Mouse (Mus musculus): ENCODE measurements around the gene Ttll7. TPM values are rescaled to one million over a fixed set of nuclear protein-coding genes. Genes with fewer than 3 reads are reported as not detected.

Gene Ttll7
- 6.6 and 7.0 TPM in 2 replicates for polyA plus RNA-seq (2015; fragmentation: Nextera tagmentation; extraction: Ambion mirVana)

GRCm38 (mm10) chr3:146851966-146852891 is at the start of gene Ttll7:
Gene Ttll7 (plus strand): TSS chr3:146852367.
- Histone ChIP-seq H3K4me3 (replicated peaks) (peak within 1 kb of the TSS; percentile 82), H3K9me3 (no peaks in the 10 kb centered on the region), H3K27me3 (no peaks in the 10 kb centered on the region), H3K4me2 (replicated peaks) (peak within 1 kb of the TSS; percentile 75), H3K36me3 (no peaks in the 10 kb centered on the region), H3K9ac (replicated peaks) (peak within 1 kb of the TSS; percentile 83), H3K4me1 (replicated peaks) (peaks cover 28% of the 10 kb centered on the region), H3K27ac (peak within 1 kb of the TSS; percentile 78)
- WGBS: under 1% methylated on average over 34 of the region's 36 CpGs
- peak; percentile 97 for ATAC-seq

GRCm38 (mm10) chr3:146812041-146812878 is 39.9 kb upstream of the Ttll7 start:
- H3K27ac ChIP-seq: peak overlapping the region; percentile 94
- peak overlapping the region; percentile 98 for H3K9ac ChIP-seq (replicated peaks)
- H3K36me3 ChIP-seq: no peaks in the 10 kb centered on the region
- H3K27me3 ChIP-seq: no peaks in the 10 kb centered on the region
- peak; percentile 84 for ATAC-seq
- WGBS: under 1% methylated on average over 58 of the region's 60 CpGs
- no peaks in the 10 kb centered on the region for H3K9me3 ChIP-seq
- peaks cover 19% of the 10 kb centered on the region for H3K4me1 ChIP-seq (replicated peaks)
- peak overlapping the region; percentile 84 for H3K4me2 ChIP-seq (replicated peaks)
- H3K4me3 ChIP-seq (replicated peaks): peak overlapping the region; percentile 99

GRCm38 (mm10) chr3:146812901-146813393 is 39.2 kb upstream of the Ttll7 start, which contains the start of gene Prkacb:
Gene Prkacb (minus strand): TSS chr3:146812990.
- Histone ChIP-seq H3K36me3 (no peaks in the 10 kb centered on the region), H3K4me1 (replicated peaks) (peaks cover 19% of the 10 kb centered on the region), H3K4me2 (replicated peaks) (peak within 1 kb of the TSS; percentile 84), H3K9me3 (no peaks in the 10 kb centered on the region), H3K4me3 (replicated peaks) (peak within 1 kb of the TSS; percentile 99), H3K27ac (peak within 1 kb of the TSS; percentile 94), H3K27me3 (no peaks in the 10 kb centered on the region), H3K9ac (replicated peaks) (peak within 1 kb of the TSS; percentile 98)
- WGBS: under 1% methylated on average over 52 of the region's 60 CpGs
- ATAC-seq: peak; percentile 97

DNA sequence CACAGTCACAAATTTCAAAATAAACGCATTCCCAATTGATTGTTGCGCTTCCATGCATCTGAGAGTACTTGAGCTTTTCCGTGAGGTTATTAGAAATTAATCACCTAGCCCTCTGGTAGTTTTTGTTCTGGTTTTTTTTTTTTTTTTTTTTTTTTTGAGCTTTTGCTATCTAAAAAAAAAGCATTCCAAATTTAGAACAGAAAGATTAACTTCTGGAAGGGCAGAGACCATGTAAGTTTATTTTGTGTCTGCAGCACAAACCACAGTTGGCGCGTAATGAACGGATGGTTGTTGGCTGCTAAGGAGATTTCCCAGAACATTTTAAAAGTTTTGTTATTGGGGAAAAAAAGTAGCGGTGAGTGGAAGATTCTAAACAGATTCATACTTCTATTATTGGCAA is 38.5 kb upstream of the Ttll7 start:
- 62% methylated on average over 7 of the region's 7 CpGs for WGBS
- H3K27ac ChIP-seq: no peak overlapping the region
- peak overlapping the region; percentile 98 for H3K9ac ChIP-seq (replicated peaks)
- H3K27me3 ChIP-seq: no peaks in the 10 kb centered on the region
- H3K4me1 ChIP-seq (replicated peaks): peaks cover 19% of the 10 kb centered on the region
- H3K4me2 ChIP-seq (replicated peaks): peak overlapping the region; percentile 84
- H3K36me3 ChIP-seq: no peaks in the 10 kb centered on the region
- peak overlapping the region; percentile 99 for H3K4me3 ChIP-seq (replicated peaks)
- H3K9me3 ChIP-seq: no peaks in the 10 kb centered on the region
- ATAC-seq: no peak

GRCm38 (mm10) chr3:146820718-146821117 is 31.4 kb upstream of the Ttll7 start:
- 90% methylated on average over 4 of the region's 4 CpGs for WGBS
- Histone ChIP-seq H3K27me3 (0 out of 2 replicates have a peak, but pooled peaks cover 5% of the 10 kb centered on the region), H3K4me2 (replicated peaks) (no peak overlapping the region), H3K36me3 (no peaks in the 10 kb centered on the region), H3K4me3 (replicated peaks) (no peak overlapping the region), H3K4me1 (replicated peaks) (no peaks in the 10 kb centered on the region), H3K9me3 (no peaks in the 10 kb centered on the region), H3K9ac (replicated peaks) (no peak overlapping the region), H3K27ac (no peak overlapping the region)
- no peak for ATAC-seq

DNA sequence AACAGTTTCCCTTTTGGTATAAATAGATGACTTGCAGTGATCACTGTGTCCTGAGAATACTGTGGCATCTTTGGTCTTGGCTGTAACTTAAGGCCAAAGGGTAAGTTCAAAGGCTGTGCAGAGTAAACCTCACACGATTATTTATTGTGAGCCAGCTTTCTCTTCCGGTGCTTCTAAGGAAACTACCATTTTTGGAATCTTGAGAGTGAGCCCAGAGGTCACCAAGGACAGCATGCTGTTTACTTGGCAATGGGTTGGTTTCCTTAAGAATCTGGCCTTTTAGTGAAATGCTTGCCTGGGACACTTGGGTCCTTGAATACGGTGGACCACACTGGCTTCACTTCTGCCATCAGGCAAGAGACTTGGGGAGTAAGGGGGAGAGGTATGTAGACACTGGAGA is 9.4 kb upstream of the Ttll7 start:
- Histone ChIP-seq H3K27ac (no peak overlapping the region), H3K4me2 (replicated peaks) (no peak overlapping the region), H3K9me3 (no peaks in the 10 kb centered on the region), H3K27me3 (no peaks in the 10 kb centered on the region), H3K9ac (replicated peaks) (no peak overlapping the region), H3K4me1 (replicated peaks) (no peaks in the 10 kb centered on the region), H3K4me3 (replicated peaks) (no peak overlapping the region), H3K36me3 (no peaks in the 10 kb centered on the region)
- no peak for ATAC-seq
- WGBS: 73% methylated on average over 3 of the region's 3 CpGs

DNA sequence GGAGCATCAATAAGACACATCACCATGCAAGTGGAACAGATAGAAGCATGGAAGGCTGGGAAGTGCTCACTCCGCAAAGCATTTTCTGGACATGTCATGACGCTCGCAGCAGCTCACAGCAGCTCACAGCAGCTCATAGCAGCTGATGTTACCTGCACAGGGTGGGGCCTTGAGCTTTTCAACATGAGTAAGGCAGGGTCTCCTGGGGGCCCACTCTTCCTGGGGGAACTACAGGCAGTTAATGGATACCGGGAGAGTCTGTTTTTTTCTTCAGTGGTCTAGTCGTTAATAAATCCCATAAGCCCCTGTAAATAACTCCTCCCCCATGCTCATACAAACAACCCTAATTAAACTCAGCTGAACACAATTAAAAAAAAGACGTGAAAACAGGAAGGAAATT is 8.7 kb upstream of the Ttll7 start:
- Histone ChIP-seq H3K4me2 (replicated peaks) (no peak overlapping the region), H3K9ac (replicated peaks) (no peak overlapping the region), H3K36me3 (no peaks in the 10 kb centered on the region), H3K4me1 (replicated peaks) (no peaks in the 10 kb centered on the region), H3K9me3 (no peaks in the 10 kb centered on the region), H3K27ac (no peak overlapping the region), H3K27me3 (no peaks in the 10 kb centered on the region), H3K4me3 (replicated peaks) (no peak overlapping the region)
- 69% methylated on average over 6 of the region's 6 CpGs for WGBS
- no peak for ATAC-seq

DNA sequence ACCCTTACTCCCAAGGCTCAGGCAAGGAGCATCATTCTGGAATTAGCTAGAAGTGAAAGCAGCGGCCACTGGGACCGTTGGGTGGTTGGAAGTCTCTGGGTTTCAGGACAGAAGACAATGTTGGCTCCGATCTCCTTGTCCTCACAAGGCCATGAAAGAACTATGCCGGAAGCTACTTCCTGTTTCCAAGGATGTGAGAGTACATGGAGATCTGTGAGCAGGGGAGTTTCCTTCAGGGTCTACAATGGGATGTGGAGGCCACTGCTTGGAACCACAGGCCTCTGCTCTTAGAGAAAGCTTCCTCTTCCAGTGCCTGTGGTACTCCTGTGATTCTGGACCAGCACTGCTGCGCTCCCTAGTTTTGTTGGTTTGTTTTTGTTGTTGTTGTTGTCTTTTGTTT is 5.9 kb upstream of the Ttll7 start:
- no peak for ATAC-seq
- no peaks in the 10 kb centered on the region for H3K4me1 ChIP-seq (replicated peaks)
- no peak overlapping the region for H3K9ac ChIP-seq (replicated peaks)
- H3K27me3 ChIP-seq: no peaks in the 10 kb centered on the region
- no peaks in the 10 kb centered on the region for H3K36me3 ChIP-seq
- no peaks in the 10 kb centered on the region for H3K9me3 ChIP-seq
- H3K4me2 ChIP-seq (replicated peaks): no peak overlapping the region
- WGBS: 95% methylated on average over 5 of the region's 5 CpGs
- H3K4me3 ChIP-seq (replicated peaks): no peak overlapping the region
- H3K27ac ChIP-seq: no peak overlapping the region

DNA sequence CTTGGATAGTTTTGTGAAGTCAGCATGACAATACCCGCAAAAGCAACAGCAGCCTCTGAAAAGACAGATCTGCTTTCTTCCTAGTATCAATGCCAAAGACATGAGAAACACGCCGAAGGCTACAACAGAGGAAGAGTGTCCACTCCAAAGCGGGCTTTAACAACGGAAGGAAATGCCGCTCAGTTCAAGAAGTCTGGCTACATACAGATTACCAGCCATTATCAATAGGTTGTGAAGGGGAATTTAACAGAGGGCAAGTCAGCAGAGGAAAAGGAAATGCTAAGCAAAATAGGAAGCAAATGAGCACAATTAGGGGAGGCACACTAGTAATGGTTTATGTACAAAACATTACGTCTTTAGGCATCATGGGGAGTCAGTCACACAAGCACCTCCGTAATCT is 4.1 kb upstream of the Ttll7 start:
- no peak for ATAC-seq
- Histone ChIP-seq H3K4me1 (replicated peaks) (peaks cover 12% of the 10 kb centered on the region), H3K9me3 (no peaks in the 10 kb centered on the region), H3K4me3 (replicated peaks) (no peak overlapping the region), H3K9ac (replicated peaks) (no peak overlapping the region), H3K27me3 (no peaks in the 10 kb centered on the region), H3K36me3 (no peaks in the 10 kb centered on the region), H3K27ac (no peak overlapping the region), H3K4me2 (replicated peaks) (no peak overlapping the region)
- WGBS: 90% methylated on average over 8 of the region's 8 CpGs

DNA sequence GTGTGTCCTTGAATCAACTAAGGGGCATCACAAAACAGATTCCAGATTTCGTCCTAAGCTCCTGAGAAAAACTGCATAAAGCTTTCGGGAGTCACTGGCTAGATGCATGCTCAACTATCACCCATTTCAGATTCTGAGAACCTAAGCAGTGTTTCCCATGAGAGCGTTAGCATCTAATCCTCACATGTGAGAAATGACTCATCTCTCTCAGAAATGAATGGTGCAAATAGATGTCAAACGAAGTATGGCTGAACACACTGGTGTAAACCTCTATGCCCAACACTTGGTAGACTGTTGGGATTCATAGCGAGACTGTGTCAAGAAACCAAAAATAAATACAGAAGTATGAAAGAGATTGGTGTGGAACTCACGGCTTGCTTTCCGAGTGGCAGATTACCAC is 2.8 kb upstream of the Ttll7 start:
- H3K4me3 ChIP-seq (replicated peaks): no peak overlapping the region
- no peaks in the 10 kb centered on the region for H3K9me3 ChIP-seq
- WGBS: 90% methylated on average over 7 of the region's 7 CpGs
- no peak overlapping the region for H3K9ac ChIP-seq (replicated peaks)
- ATAC-seq: no peak
- no peaks in the 10 kb centered on the region for H3K36me3 ChIP-seq
- H3K4me1 ChIP-seq (replicated peaks): peaks cover 24% of the 10 kb centered on the region
- no peaks in the 10 kb centered on the region for H3K27me3 ChIP-seq
- no peak overlapping the region for H3K4me2 ChIP-seq (replicated peaks)
- H3K27ac ChIP-seq: no peak overlapping the region

- Histone ChIP-seq H3K9me3 (no peaks in the 10 kb centered on the region), H3K36me3 (no peaks in the 10 kb centered on the region), H3K27ac (no peak overlapping the region), H3K9ac (replicated peaks) (no peak overlapping the region), H3K4me1 (replicated peaks) (peaks cover 28% of the 10 kb centered on the region), H3K4me3 (replicated peaks) (no peak overlapping the region), H3K27me3 (no peaks in the 10 kb centered on the region), H3K4me2 (replicated peaks) (no peak overlapping the region; the same call in 1 of the 2 replicates)
- ATAC-seq: no peak
- WGBS: 77% methylated on average over 7 of the region's 7 CpGs
Measured at GRCm38 (mm10) chr3:146854473-146855087, 2.4 kb downstream of the Ttll7 start.

Data from midbrain, embryonic 13.5 days (tissue).